Mouse (Mus musculus) liver, embryonic 16.5 days (tissue): ENCODE measurements at regions not wholly inside any gene's neighbourhood (a gene's known extent, or its start where the extent isn't known, plus 50 kb on each side); places are given as distances from the start of the nearest gene placed in this dataset.

Source experiments
- ATAC-seq: fragments of 200-750 bp; cut with Nextera tagmentation; 2 replicates; pipeline ENCODE4 v1.8.0; 2017; ENCODE audit warnings: low read depth, mild to moderate bottlenecking, moderate number of reproducible peaks, moderate library complexity
- H3K27ac ChIP-seq: fragments of 300-500 bp; sonication (generic); 2 replicates; pipeline ENCODE4 v1.5.1; 2014; ENCODE audit warnings: mild to moderate bottlenecking, low read length
- H3K27me3 ChIP-seq: fragments of 300-500 bp; sonication (generic); 2 replicates; pipeline ENCODE4 v1.6.1; 2014; ENCODE audit warnings: low read depth, low read length, mixed read lengths; ENCODE audit not compliant: control insufficient read depth, insufficient read depth
- H3K36me3 ChIP-seq: fragments of 300-500 bp; sonication (generic); 2 replicates; pipeline ENCODE4 v1.6.1; 2014; ENCODE audit warnings: mild to moderate bottlenecking; ENCODE audit not compliant: control insufficient read depth, insufficient read depth
- H3K4me1 ChIP-seq: fragments of 300-500 bp; sonication (generic); 2 replicates; pipeline ENCODE4 v1.6.1; 2014; ENCODE audit warnings: low read depth, low read length, mixed read lengths; ENCODE audit not compliant: control insufficient read depth
- H3K4me2 ChIP-seq: fragments of 300-500 bp; sonication (generic); 2 replicates; pipeline ENCODE4 v1.6.1; 2014; ENCODE audit warnings: low read depth, low read length, mixed read lengths
- H3K4me3 ChIP-seq: fragments of 300-500 bp; sonication (generic); 2 replicates; pipeline ENCODE4 v1.5.1; 2014; ENCODE audit warnings: low read depth, mild to moderate bottlenecking, low read length
- H3K9ac ChIP-seq: fragments of 300-500 bp; sonication (generic); 2 replicates; pipeline ENCODE4 v1.6.1; 2014; ENCODE audit warnings: low read depth, low read length
- H3K9me3 ChIP-seq: fragments of 300-500 bp; sonication (generic); replicated peaks from 2 replicates; pipeline ENCODE4 v1.6.1; 2016; ENCODE audit warnings: low read length; ENCODE audit not compliant: control insufficient read depth
- WGBS: fragments of 180-500 bp; shearing (Covaris S2); extraction: QIAGEN DNeasy Blood & Tissue Kit; methylation state at CpG from one replicate; pipeline ENCODE4 v1.1.7; 2014; ENCODE audit not compliant: insufficient replicate concordance; 5-methylcytosine and 5-hydroxymethylcytosine counted together

GRCm38 (mm10) chr8:126081279-126081678 lies 86.3 kb downstream of the Kcnk1 start:
- ATAC-seq = no peak
- no peaks in the 10 kb centered on the region for H3K4me1 ChIP-seq
- H3K4me3 ChIP-seq = no peak overlapping the region
- no peaks in the 10 kb centered on the region for H3K9me3 ChIP-seq
- H3K4me2 ChIP-seq = no peak overlapping the region
- H3K27me3 ChIP-seq = no peaks in the 10 kb centered on the region
- H3K27ac ChIP-seq = no peak overlapping the region
- H3K9ac ChIP-seq = no peak overlapping the region
- no peaks in the 10 kb centered on the region for H3K36me3 ChIP-seq

GRCm38 (mm10) chr8:126082827-126083226 lies 87.9 kb downstream of the Kcnk1 start:
- no peaks in the 10 kb centered on the region for H3K27me3 ChIP-seq
- H3K4me2 ChIP-seq = no peak overlapping the region
- H3K36me3 ChIP-seq = no peaks in the 10 kb centered on the region
- 50% methylated on average over 1 of the region's 1 CpGs for WGBS
- H3K27ac ChIP-seq = no peak overlapping the region
- no peaks in the 10 kb centered on the region for H3K4me1 ChIP-seq
- H3K9ac ChIP-seq = no peak overlapping the region
- ATAC-seq = no peak
- no peak overlapping the region for H3K4me3 ChIP-seq
- no peaks in the 10 kb centered on the region for H3K9me3 ChIP-seq

GRCm38 (mm10) chr8:126090772-126091171 lies 95.8 kb downstream of the Kcnk1 start:
- Histone ChIP-seq H3K9me3 (no peaks in the 10 kb centered on the region), H3K9ac (no peak overlapping the region), H3K36me3 (no peaks in the 10 kb centered on the region), H3K27me3 (no peaks in the 10 kb centered on the region), H3K27ac (no peak overlapping the region), H3K4me1 (no peaks in the 10 kb centered on the region), H3K4me3 (no peak overlapping the region), H3K4me2 (no peak overlapping the region)
- WGBS = 35% methylated on average over 1 of the region's 1 CpGs
- ATAC-seq = no peak

GRCm38 (mm10) chr8:126094005-126094404 lies 99.0 kb downstream of the Kcnk1 start:
- Histone ChIP-seq H3K36me3 (no peaks in the 10 kb centered on the region), H3K9ac (no peak overlapping the region), H3K27ac (no peak overlapping the region), H3K27me3 (no peaks in the 10 kb centered on the region), H3K4me2 (no peak overlapping the region), H3K9me3 (no peaks in the 10 kb centered on the region), H3K4me3 (no peak overlapping the region), H3K4me1 (no peaks in the 10 kb centered on the region)
- ATAC-seq = no peak
- WGBS = 34% methylated on average over 2 of the region's 2 CpGs

GRCm38 (mm10) chr8:126096056-126096455 lies 101.1 kb downstream of the Kcnk1 start:
- WGBS = 60% methylated on average over 6 of the region's 6 CpGs
- no peak overlapping the region for H3K4me2 ChIP-seq
- no peak overlapping the region for H3K4me3 ChIP-seq
- H3K27me3 ChIP-seq = no peaks in the 10 kb centered on the region
- H3K27ac ChIP-seq = no peak overlapping the region
- no peaks in the 10 kb centered on the region for H3K36me3 ChIP-seq
- no peaks in the 10 kb centered on the region for H3K9me3 ChIP-seq
- ATAC-seq = no peak
- no peak overlapping the region for H3K9ac ChIP-seq
- no peaks in the 10 kb centered on the region for H3K4me1 ChIP-seq

- Histone ChIP-seq H3K9me3 (no peaks in the 10 kb centered on the region), H3K27ac (no peak overlapping the region)
Observed at GRCm38 (mm10) chr8:126096636-126097170, 101.7 kb downstream of the Kcnk1 start.

GRCm38 (mm10) chr8:126098886-126099285 lies 103.9 kb downstream of the Kcnk1 start:
- no peaks in the 10 kb centered on the region for H3K36me3 ChIP-seq
- no peaks in the 10 kb centered on the region for H3K9me3 ChIP-seq
- no peak overlapping the region for H3K4me3 ChIP-seq
- WGBS = 56% methylated on average over 6 of the region's 6 CpGs
- H3K27ac ChIP-seq = no peak overlapping the region
- ATAC-seq = no peak
- H3K27me3 ChIP-seq = no peaks in the 10 kb centered on the region
- H3K4me2 ChIP-seq = no peak overlapping the region
- H3K4me1 ChIP-seq = no peaks in the 10 kb centered on the region
- no peak overlapping the region for H3K9ac ChIP-seq

More at GRCm38 (mm10) chr8:126096636-126097170, 101.7 kb downstream of the Kcnk1 start:
- Histone ChIP-seq H3K4me3 (no peak overlapping the region), H3K9ac (no peak overlapping the region), H3K27me3 (no peaks in the 10 kb centered on the region), H3K36me3 (no peaks in the 10 kb centered on the region), H3K4me2 (no peak overlapping the region), H3K4me1 (no peaks in the 10 kb centered on the region)
- 42% methylated on average over 9 of the region's 9 CpGs for WGBS
- ATAC-seq = no peak

- 46% methylated on average over 4 of the region's 4 CpGs for WGBS
Observed at GRCm38 (mm10) chr8:126099889-126100288, 104.9 kb downstream of the Kcnk1 start.

GRCm38 (mm10) chr8:126105043-126105442 lies 110.1 kb downstream of the Kcnk1 start:
- H3K4me2 ChIP-seq = no peak overlapping the region
- no peak overlapping the region for H3K4me3 ChIP-seq
- no peaks in the 10 kb centered on the region for H3K27me3 ChIP-seq
- no peak for ATAC-seq
- H3K4me1 ChIP-seq = no peaks in the 10 kb centered on the region
- H3K9ac ChIP-seq = no peak overlapping the region
- no peaks in the 10 kb centered on the region for H3K36me3 ChIP-seq
- H3K27ac ChIP-seq = no peak overlapping the region
- no peaks in the 10 kb centered on the region for H3K9me3 ChIP-seq
- WGBS = 48% methylated on average over 3 of the region's 3 CpGs

More at GRCm38 (mm10) chr8:126099889-126100288, 104.9 kb downstream of the Kcnk1 start:
- no peak overlapping the region for H3K4me3 ChIP-seq
- H3K4me2 ChIP-seq = no peak overlapping the region
- no peaks in the 10 kb centered on the region for H3K4me1 ChIP-seq
- no peaks in the 10 kb centered on the region for H3K36me3 ChIP-seq
- H3K9me3 ChIP-seq = no peaks in the 10 kb centered on the region
- no peak overlapping the region for H3K27ac ChIP-seq
- no peak for ATAC-seq
- H3K9ac ChIP-seq = no peak overlapping the region
- H3K27me3 ChIP-seq = no peaks in the 10 kb centered on the region
